Mouse (Mus musculus): ENCODE results near the gene Ifitm7.
A peak's percentile ranks its signal among the peaks of the same experiment; 100 is the strongest.
"Not testable (repeated sequence)": the region's sequence is repeated elsewhere in the genome, so short reads cannot be mapped to it uniquely, and the experiment has no call there.

Ifitm7 gene

DNA sequence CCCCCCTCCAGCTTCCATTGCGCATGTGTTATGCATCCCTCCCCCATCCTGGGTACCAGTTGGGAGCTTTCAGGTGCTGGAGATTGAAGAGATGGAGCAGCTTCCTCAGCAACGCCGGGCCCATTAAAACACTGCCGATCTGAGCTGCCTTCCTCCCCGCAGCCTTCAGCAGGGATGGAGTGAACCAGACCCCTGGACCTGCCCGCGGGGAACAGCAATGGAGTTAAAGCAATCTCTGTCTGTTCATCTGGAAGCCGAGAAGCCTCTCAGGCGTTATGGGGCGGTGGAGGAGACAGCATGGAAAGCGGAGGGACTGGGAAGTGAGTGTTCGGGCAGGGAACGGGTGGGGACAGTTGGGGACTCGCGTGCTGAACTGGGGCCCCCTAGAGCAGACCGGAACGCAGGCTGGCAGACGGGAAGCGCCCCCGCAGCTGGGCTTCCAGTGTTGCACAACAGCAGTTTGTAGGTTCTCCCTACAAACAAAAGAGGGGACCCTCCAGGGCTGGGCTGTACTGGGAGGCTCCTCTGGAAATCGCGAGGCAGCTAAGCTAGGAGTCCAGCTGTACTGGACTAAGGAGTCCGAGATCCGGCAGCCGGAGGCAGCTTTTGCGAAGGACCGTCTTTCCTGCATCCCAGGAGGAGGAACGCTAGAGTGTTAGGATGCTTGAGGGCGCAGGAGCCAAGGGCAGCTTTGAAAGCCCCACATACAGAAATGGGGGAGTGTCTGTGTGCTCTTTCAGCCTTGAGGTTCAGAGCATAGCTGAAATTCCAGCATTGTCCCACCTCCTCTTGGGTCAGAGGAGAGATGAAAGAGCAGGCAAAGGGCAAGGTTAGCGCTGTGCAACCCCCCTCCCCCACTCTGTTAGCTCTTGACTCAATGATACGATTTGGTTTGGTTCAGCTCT is at the start of gene Ifitm7, which contains the start of gene 2900011O08Rik:
TSS of gene Ifitm7 (minus strand) at position 315 of the 905 bp plus-strand sequence.
TSS of gene 2900011O08Rik (plus strand) at position 31 of the 905 bp plus-strand sequence.
- DNase-seq (ENCODE audit: low spot score in 2 of 2), result peak; percentile 32 to 52

DNA sequence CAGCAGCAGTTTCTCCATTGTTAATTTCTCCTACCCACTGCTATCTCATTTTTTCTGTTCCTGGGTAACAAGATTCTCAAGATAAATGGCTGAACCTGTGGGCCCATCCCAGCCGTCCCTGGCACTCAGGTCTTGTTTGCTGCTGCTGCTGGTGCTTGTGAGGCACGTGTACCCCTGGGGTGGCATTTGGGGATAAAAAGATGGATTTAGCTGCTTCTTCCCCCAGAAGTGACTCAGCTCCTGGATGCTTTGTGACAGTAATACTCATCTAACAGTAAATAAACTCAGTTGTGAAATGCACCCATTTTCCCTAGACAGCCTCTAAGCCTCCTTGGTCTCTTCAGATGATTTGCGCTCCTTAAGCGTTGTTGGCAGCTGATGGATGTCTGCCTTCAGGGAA is 46.4 kb upstream of the Ifitm7 start:
- no peak for DNase-seq (ENCODE audit: low spot score in 2 of 2)

DNA sequence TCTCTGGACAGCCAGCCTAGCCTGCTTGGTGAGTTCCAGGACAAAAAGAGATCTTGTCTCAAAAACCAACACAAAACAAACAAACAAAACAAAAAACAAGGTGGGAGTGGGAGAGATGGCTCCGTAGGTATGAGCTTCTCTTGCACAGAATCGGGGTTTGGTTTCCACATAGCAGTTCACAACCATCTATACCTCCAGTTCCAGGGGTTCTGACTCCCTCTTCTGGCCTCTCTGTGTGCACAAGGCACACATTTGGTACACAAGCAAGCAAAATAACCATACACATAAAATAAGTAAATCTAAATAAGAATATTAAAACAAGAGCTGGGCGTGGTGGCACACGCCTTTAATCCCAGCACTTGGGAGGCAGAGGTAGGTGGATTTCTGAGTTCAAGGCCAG is 44.0 kb upstream of the Ifitm7 start:
- no peak for DNase-seq (ENCODE audit: low spot score in 2 of 2)

DNA sequence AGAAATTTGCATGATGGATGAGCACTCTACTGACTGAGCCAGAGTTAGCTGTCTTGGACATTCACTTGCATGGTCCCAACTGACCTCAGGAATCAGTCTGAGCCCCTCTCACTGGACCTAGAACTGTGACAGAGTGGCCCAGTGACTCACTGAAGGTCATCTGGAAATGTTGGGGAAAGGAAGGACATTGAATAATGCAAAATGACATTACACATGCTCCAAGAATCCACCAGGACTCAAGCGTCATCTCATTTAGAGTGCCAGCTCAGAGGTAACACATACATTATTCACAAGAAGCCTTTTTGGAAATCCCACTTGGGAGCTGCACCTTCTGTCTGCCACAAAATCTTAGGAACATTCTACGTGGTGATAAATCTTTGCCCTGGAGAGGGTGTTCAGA is 43.2 kb upstream of the Ifitm7 start:
- DNase-seq (ENCODE audit: low spot score in 2 of 2), result no peak

DNA sequence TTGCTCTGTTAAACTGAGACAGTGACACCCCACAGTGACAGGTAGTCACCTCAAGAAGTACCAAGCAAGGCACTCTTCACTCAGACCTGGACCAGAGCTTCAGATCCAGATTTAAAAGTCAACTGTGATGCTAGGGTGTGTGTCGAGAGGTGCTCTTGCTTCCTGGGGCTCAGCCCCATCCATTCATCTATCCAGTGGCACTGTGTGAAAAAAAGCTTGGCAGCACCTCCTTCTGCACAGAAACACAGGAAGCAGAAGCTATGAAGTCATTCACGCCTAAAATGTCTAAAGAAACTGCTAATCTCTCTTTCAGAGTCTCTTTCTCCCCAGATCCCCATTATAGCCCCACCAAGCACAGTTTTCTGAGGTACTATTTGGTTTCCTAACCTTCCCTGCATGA is 42.4 kb upstream of the Ifitm7 start:
- DNase-seq (ENCODE audit: low spot score in 2 of 2), result no peak

DNA sequence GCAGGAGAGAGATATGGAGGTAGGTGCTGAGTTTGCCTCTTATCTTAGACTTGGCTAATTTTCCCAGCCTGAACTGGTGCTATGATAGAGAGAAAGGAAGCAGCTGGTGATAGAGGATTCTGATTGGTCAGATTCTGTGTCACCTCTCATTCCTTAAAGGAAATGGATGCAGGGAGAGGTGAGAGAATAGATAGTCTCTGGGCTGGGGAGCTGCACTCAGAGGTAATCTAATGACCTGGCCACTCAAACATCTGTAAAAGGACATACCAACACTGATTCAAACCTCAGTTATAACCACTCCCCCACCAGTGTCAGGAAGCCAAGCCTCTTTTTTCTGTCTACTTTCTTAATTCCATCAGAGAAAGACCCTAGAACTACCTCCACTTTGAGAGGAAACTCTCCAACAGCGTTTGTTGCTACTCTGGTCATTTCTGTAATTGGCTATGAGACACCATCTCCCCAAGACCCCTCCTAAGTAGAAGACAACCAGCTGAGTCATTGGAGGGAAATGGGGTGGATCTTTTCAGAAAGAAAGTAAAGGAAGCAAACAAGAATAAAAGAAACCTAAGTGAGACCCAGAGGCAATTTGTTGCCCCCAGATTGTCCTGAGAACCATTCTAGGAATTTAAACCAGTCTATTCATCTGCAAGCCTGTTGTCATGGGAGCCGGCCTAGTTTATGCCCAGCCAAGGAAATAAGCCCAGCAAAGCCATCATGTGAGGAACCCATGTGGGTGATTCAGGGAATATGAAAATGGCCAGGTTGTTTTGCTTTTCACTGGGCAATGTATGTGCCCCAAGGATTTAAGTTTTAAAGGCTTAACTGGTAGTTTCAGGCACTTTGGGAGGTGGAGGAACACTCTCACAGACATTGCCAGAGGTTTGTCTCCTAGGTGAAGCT is 38.7 kb upstream of the Ifitm7 start:
- no peak for DNase-seq (ENCODE audit: low spot score in 2 of 2)

DNA sequence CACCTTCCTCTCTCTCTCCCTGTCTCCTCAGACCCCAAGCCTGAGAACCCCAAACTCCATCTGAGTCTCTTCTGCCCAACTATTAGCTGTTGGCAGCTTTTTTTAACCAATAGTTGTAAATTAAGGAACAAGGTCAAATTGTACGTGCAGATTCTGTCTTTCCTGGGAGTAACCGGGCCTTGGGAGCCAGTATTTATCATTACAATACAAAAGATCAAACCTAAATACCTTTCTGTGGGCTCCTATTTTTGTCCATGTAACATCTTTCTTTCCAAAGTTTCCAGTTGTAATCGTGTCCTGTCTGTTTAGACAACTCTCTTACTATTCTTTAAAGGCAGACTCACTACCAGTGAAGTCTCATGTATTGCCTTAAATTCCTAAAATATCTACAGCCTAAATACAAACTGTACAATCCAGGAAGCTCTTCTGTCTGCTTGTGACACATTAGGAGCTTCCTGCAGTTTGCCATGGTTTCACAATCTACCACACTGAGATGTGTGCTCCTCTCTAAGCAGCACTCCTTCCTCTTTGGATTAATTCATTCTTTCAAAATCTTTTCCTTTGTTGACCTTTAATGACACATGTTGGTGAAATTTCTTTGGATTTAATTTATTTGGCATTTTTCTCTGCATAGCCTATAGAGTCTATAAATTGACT is 34.6 kb upstream of the Ifitm7 start:
- no peak for DNase-seq (ENCODE audit: low spot score in 2 of 2)

DNA sequence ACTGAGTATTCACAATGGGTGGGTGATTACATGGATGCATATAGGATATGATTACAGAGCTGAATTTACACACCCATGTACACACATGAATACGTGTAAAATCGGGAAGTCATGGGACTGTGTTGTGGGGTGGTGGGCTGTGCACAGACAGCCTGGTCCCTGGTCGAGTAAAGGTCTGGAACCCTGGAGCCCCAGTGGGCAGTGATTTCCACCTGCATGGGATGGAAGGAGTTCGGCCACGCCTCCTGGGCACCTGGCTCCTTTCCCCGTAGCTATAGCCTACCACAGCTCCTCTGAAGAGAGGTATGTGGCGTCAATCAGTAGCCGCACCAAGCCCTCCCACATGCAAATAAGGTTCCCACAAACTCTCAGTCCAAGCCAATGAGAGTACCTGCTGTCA is 30.6 kb upstream of the Ifitm7 start:
- DNase-seq (ENCODE audit: low spot score in 2 of 2), result no peak

DNA sequence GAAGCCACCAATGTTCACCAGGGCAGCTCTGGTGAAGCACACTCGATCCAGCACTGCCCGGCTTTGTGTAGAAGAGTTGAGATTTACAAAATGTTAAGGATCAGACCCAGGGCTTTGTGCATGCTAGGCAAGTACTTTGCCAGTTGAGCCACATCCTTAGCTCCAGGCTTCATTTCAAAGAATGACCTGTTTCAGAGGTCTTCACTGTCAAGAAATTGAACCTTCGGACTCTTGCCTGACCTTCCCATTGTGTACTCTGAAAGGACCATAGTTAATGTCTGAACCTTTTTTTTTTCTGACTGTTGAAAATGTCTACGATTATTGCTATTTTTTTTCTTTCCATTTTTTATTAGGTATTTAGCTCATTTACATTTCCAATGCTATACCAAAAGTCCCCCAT is 23.3 kb upstream of the Ifitm7 start:
- no peak for DNase-seq (ENCODE audit: low spot score in 2 of 2)

DNA sequence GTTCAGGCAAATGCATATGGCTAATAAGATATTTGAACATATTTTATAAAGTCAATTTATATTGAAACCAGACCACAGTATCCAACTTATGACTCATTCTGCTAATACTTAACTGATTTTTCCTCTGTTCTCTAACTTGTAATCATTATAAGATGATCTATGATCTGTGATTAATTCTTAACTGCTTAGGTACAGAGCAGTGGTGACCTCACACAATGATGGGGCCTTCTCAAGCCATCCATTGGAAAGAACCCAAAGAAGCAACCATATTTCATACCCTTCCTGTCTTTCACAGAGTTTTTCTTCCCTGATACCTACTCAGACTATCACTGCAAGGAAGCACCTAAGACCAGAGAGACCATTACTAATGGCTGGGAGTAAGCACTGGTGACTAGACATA is 22.0 kb upstream of the Ifitm7 start:
- no peak for DNase-seq (ENCODE audit: low spot score in 2 of 2)

DNA sequence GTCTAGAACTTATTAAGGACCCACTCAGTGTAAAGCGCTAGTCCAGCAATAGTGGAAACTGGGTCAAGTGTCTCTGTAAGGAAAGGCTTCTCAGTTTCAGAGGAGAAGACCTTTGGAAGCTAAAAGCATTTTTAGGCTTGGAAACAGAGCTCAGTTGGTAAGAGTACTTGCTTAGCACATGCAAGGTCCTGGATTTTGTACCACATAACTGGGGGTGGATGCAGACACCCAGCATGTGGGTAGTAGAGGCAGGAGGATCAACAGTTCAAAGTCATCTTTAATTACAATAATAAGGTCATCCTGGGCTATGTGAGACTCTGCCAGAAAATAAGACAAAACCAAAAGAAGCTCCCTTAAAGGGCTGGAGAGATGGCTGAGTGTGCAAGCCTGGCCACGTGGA is 21.4 kb upstream of the Ifitm7 start:
- no peak for DNase-seq (ENCODE audit: low spot score in 2 of 2)

DNA sequence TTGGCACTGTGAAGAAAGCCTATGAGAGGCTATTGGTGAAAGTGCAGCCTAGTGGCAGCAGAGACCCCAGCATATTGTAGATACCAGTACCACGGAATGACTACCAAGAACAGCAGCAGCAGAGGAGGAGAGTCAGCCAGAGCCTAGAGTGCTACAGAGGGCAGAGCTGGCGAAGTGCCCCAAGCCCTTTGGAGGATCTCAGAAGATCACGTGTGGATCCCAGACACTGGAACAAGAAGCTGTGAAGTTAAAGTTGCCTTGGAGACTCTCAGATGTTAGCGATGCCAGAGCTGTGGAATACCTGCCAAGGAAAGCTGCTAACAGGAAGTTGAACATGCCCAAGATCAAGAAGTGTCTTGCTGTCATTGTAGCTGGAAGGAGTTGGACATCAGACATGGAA is 18.6 kb upstream of the Ifitm7 start:
- DNase-seq (ENCODE audit: low spot score in 2 of 2), result no peak

DNA sequence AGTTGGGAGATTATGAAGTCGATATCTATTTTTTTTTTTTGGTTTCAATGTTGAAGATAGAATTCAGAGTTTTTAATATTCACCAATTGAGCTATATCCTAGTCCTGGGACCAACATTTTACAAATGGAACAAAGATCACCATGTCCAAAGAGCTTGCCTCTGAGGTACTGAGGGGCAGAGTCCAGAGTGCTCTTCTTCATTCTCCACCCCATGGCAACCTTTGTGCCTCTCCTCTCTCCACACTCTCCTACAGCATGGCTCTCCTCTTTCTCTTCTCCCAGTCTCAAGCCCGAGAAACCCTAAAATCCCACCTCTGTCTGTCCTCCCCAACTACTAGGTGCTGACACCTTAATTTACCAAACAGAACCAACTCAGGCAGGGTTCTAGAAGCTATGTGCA is 18.0 kb upstream of the Ifitm7 start:
- DNase-seq (ENCODE audit: low spot score in 2 of 2), result no peak

DNA sequence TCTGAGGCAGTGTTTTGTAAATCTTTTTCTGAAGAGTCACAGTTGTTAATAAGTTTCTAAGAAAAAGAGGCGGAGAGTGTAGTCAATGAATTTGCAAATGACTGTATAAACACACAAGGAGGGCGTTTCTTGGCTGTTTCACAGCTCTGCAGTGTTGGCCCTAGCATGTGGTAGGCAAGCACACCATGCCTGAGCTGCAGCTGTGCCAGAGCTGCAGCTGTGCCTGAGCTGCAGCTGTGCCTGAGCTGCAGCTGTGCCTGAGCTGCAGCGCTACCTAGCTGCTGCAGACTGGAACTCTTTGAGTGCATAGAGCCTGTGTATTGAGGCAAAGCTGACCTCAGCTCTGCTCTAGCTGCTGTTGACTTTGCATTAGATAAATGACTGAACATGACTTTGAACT is 17.5 kb upstream of the Ifitm7 start:
- DNase-seq (ENCODE audit: low spot score in 2 of 2), result no peak

DNA sequence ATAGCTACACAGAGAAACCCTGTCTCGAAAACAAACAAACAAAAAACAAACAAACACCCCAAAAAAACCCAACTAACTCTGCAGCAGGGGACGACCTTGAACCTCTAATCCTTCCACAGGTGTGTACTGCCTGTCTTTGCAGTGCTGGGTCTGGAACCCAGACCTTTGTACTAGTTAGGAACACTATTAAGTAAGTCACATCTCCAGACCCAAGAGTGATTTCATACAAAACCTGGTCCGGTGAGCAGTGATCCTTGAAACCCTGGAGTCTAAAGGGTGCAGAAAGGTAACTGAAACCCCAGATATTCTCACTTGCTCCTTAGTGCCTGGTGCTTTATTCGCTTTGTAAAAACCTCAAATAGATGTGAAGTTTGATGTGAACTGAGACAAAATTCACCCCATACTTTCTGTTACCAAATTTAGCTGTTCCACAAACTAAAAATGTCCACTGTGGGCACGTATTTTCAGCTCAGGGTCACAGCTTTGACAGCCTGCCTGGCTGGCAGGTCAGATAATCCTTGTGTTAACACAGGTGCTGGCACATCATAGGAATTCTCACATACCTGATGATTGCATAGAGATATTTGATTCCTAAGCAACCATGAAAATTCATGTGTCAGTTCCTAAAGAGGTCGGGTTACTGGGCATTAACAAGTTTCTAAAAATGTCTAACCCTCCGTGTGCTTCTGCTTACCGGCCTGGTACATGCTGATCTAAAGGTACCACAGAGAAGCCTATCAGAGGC is 16.9 kb upstream of the Ifitm7 start:
- DNase-seq (ENCODE audit: low spot score in 2 of 2), result no peak

DNA sequence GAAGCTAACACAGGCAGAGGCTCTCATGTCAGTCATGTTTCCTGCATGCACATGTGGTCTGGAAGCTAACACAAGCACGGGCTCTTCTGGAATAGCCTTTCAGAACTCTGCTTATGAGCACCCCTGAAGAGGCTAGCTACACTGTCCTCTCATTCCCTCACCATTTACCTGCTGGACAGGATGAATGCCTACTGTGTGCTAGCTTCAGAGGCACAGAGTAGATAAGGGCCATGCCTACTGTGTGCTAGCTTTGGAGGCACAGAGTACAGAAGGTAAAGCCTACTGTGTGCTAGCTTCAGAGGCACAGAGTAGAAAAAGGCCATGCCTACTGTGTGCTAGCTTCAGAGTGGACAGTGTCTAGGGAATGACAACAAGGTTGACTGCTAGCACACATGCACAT is 7.8 kb upstream of the Ifitm7 start:
- no peak for DNase-seq (ENCODE audit: low spot score in 2 of 2)

DNA sequence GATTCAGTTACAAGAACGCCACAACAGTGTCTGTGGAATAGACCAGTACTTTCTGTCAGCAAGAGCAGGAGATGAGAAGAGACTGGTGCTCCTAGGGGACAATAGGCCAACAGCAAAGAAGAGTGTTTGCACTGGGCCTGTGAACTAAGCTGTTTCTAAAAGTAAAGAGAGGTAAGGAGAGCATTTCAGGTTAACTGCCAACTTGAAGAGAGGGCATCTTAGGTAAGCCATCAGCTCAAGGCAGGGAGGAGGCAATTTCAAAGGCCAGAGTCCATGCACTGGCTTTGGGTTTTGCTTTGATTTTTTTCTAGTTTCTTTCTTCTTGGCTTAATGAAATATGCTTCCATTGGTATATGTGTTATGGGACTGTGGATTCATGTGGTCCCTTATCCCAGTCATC is 7.4 kb upstream of the Ifitm7 start:
- no peak for DNase-seq (ENCODE audit: low spot score in 2 of 2)

DNA sequence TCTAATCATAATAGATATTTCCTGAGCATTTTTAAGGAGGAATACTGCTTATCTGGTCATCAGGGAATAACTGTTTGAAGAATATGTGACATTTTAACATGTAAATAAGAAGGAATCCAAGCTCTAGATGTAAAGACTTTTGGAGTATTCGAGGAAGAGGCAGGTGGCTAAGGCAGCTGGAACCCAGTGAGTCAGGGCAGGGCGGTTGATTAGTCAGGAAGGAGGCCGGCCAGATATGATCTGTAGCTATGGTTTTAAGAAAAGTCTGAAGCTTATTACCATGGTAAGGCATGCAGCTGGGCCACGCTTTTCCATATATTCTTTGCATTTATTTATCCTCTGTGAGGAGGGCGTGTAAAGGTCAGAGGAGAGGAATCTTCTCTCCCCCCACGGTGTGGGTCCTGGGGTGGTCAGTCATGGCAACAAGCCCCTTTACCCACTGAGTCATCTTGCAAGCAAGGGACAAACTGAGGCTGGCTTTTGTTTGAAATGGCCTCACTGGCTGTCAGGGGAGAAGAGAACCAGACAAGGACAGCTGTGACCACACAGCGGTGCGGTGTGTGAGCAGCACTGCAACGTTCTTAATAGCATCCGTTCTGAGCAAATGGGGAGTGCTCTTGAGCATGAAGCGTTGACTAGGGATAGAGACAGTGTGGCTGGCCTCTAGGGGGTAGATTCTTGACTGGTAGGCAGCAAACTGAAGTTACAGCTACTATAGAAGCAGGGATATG is 6.0 kb upstream of the Ifitm7 start:
- no peak for DNase-seq (ENCODE audit: low spot score in 2 of 2)

DNA sequence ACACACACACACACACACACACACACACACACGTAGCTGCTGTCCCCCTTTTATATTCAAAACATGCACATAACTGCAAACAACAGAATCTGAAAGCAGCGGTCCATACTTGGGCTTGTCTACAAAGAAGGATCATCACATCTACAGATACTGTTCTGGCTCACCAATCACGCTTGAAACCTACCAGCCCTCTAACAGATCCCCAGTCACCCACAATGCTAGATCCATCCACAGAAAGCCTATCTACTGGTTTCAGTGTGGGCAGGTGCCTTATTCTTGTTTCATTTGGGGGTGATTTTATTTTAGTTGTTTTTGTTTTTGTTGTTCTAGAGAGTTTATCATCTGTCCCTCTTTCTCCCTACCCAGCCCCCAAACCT is 503 bp downstream of the Ifitm7 start:
- DNase-seq (ENCODE audit: low spot score in 2 of 2), result peak in 1 of 2 experiments; percentile 10

DNA sequence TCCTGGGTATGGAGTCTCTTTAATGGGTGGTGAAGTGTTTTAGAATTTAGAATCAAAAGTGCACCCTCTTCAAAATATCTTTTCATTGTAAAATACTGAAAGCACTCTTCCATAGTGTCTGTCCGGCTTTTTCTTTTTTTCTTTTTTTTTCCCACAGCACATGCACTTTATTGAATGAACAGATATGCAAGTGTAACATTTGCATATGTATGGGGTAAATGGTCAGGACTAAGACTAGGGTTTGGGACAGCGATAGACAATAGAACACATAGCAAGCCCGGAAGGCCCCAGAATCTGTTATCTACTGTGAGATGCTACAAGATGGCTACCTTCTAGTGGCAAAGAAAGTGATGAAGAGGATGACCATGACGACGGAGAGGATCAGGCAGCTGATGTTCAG is 3.5 kb downstream of the Ifitm7 start:
- no peak for DNase-seq (ENCODE audit: low spot score in 2 of 2)

DNA sequence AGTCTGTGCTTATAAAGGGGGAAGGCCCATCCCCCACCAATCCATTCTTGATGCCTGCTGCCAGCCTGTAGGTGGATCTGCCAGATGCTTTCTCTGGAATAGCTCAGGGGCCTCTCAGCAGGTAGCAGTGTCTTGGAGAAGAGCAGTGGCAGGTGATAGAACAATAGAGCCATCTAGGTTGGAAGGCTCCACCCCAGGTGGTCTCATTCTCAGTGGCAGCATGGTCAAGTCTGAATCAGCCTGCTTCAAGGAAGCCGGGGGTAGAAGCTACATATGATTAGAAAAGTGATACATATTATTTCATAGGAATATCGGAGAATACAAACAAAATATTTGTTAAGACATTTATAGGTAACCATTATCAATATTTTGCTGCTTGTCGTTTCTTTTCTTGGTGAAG is 5.0 kb downstream of the Ifitm7 start:
- DNase-seq (ENCODE audit: low spot score in 2 of 2), result not testable (repeated sequence)
